Mouse (Mus musculus): Measurements from ENCODE around the gene Padi4. TPM values are rescaled to one million over a fixed set of nuclear protein-coding genes. Genes with fewer than 3 reads are reported as not detected.

Padi4 gene
- polyA plus RNA-seq, 1 experiment, result 0.02 TPM

- H3K4me3 ChIP-seq (ENCODE audit: insufficient read depth, poor library complexity, severe bottlenecking), result no peak overlapping the region
- H3K79me3 ChIP-seq (ENCODE audit: low read depth), result no peaks in the 10 kb centered on the region
- no peaks in the 10 kb centered on the region for H3K36me3 ChIP-seq (ENCODE audit: control insufficient read depth, insufficient read depth)
- no peaks in the 10 kb centered on the region for H3K79me2 ChIP-seq (ENCODE audit: control insufficient read depth, insufficient read depth)
- peaks cover 9% of the 10 kb centered on the region for H3K27me3 ChIP-seq (ENCODE audit: control insufficient read depth, insufficient read depth, insufficient read length)
- TF ChIP-seq MAX (IDR thresholded peaks at IDR 0.05) (no peak), USF1 (IDR thresholded peaks at IDR 0.05; ENCODE audit: low read depth) (no peak), MYOG (IDR thresholded peaks at IDR 0.05; ENCODE audit: control insufficient read depth, extremely low read depth, insufficient read length) (no peak), MYOD1 (IDR thresholded peaks at IDR 0.05; ENCODE audit: control insufficient read depth, insufficient read length, low read depth) (no peak), CTCF (IDR thresholded peaks at IDR 0.05; ENCODE audit: control insufficient read depth, insufficient read depth, insufficient read length) (peak; percentile 83), FOSL1 (IDR thresholded peaks at IDR 0.05; ENCODE audit: insufficient read depth, low read length, poor library complexity, severe bottlenecking) (no peak), CEBPB (IDR thresholded peaks at IDR 0.05; ENCODE audit: low read depth) (no peak)
- no peak overlapping the region for H3ac ChIP-seq (ENCODE audit: control insufficient read depth, insufficient read length, low read depth)
Measured at GRCm38 (mm10) chr4:140744654-140745053, 29.4 kb downstream of the Padi4 start.

GRCm38 (mm10) chr4:140743086-140743485, 30.9 kb downstream of the Padi4 start:
- Histone ChIP-seq H3K36me3 (ENCODE audit: control insufficient read depth, insufficient read depth) (no peaks in the 10 kb centered on the region), H3K27me3 (ENCODE audit: control insufficient read depth, insufficient read depth, insufficient read length) (peaks cover 9% of the 10 kb centered on the region), H3K4me3 (ENCODE audit: insufficient read depth, poor library complexity, severe bottlenecking) (no peak overlapping the region), H3ac (ENCODE audit: control insufficient read depth, insufficient read length, low read depth) (no peak overlapping the region), H3K79me2 (ENCODE audit: control insufficient read depth, insufficient read depth) (no peaks in the 10 kb centered on the region), H3K79me3 (ENCODE audit: low read depth) (no peaks in the 10 kb centered on the region)
- TF ChIP-seq CEBPB (IDR thresholded peaks at IDR 0.05; ENCODE audit: low read depth) (no peak), MYOD1 (IDR thresholded peaks at IDR 0.05; ENCODE audit: control insufficient read depth, insufficient read length, low read depth) (no peak), MYOG (IDR thresholded peaks at IDR 0.05; ENCODE audit: control insufficient read depth, extremely low read depth, insufficient read length) (no peak), MAX (IDR thresholded peaks at IDR 0.05) (no peak), USF1 (IDR thresholded peaks at IDR 0.05; ENCODE audit: low read depth) (no peak), CTCF (IDR thresholded peaks at IDR 0.05; ENCODE audit: control insufficient read depth, insufficient read depth, insufficient read length) (no peak), FOSL1 (IDR thresholded peaks at IDR 0.05; ENCODE audit: insufficient read depth, low read length, poor library complexity, severe bottlenecking) (no peak)

- Histone ChIP-seq H3K79me2 (ENCODE audit: control insufficient read depth, insufficient read depth) (no peaks in the 10 kb centered on the region), H3K79me3 (ENCODE audit: low read depth) (no peaks in the 10 kb centered on the region), H3ac (ENCODE audit: control insufficient read depth, insufficient read length, low read depth) (no peak within 1 kb of the TSS), H3K27me3 (ENCODE audit: control insufficient read depth, insufficient read depth, insufficient read length) (peaks cover 10% of the 10 kb centered on the region), H3K36me3 (ENCODE audit: control insufficient read depth, insufficient read depth) (no peaks in the 10 kb centered on the region), H3K4me3 (ENCODE audit: insufficient read depth, poor library complexity, severe bottlenecking) (no peak within 1 kb of the TSS)
- TF ChIP-seq MAX (IDR thresholded peaks at IDR 0.05), result no peak
- TF ChIP-seq MYOD1 (IDR thresholded peaks at IDR 0.05; ENCODE audit: control insufficient read depth, insufficient read length, low read depth), result no peak
- TF ChIP-seq FOSL1 (IDR thresholded peaks at IDR 0.05; ENCODE audit: insufficient read depth, low read length, poor library complexity, severe bottlenecking), result no peak
Measured at GRCm38 (mm10) chr4:140742543-140742942, 31.5 kb downstream of the Padi4 start, which contains the start of gene Padi6. Gene Padi6 (minus strand): TSS chr4:140742643.

- Histone ChIP-seq H3K79me3 (ENCODE audit: low read depth) (no peaks in the 10 kb centered on the region), H3K36me3 (ENCODE audit: control insufficient read depth, insufficient read depth) (no peaks in the 10 kb centered on the region), H3K27me3 (ENCODE audit: control insufficient read depth, insufficient read depth, insufficient read length) (peaks cover 12% of the 10 kb centered on the region), H3ac (ENCODE audit: control insufficient read depth, insufficient read length, low read depth) (no peak overlapping the region), H3K79me2 (ENCODE audit: control insufficient read depth, insufficient read depth) (no peaks in the 10 kb centered on the region), H3K4me3 (ENCODE audit: insufficient read depth, poor library complexity, severe bottlenecking) (no peak overlapping the region)
- TF ChIP-seq MYOG (IDR thresholded peaks at IDR 0.05; ENCODE audit: control insufficient read depth, extremely low read depth, insufficient read length), result no peak
- no peak for TF ChIP-seq CTCF (IDR thresholded peaks at IDR 0.05; ENCODE audit: control insufficient read depth, insufficient read depth, insufficient read length)
- TF ChIP-seq CEBPB (IDR thresholded peaks at IDR 0.05; ENCODE audit: low read depth), result no peak
- TF ChIP-seq MAX (IDR thresholded peaks at IDR 0.05), result no peak
- no peak for TF ChIP-seq USF1 (IDR thresholded peaks at IDR 0.05; ENCODE audit: low read depth)
- TF ChIP-seq FOSL1 (IDR thresholded peaks at IDR 0.05; ENCODE audit: insufficient read depth, low read length, poor library complexity, severe bottlenecking), result no peak
- TF ChIP-seq MYOD1 (IDR thresholded peaks at IDR 0.05; ENCODE audit: control insufficient read depth, insufficient read length, low read depth), result no peak
Measured at GRCm38 (mm10) chr4:140741401-140741800, 32.6 kb downstream of the Padi4 start.

GRCm38 (mm10) chr4:140740655-140741054, 33.4 kb downstream of the Padi4 start:
- TF ChIP-seq CEBPB (IDR thresholded peaks at IDR 0.05; ENCODE audit: low read depth) (no peak), MYOD1 (IDR thresholded peaks at IDR 0.05; ENCODE audit: control insufficient read depth, insufficient read length, low read depth) (no peak), USF1 (IDR thresholded peaks at IDR 0.05; ENCODE audit: low read depth) (no peak), CTCF (IDR thresholded peaks at IDR 0.05; ENCODE audit: control insufficient read depth, insufficient read depth, insufficient read length) (no peak), MYOG (IDR thresholded peaks at IDR 0.05; ENCODE audit: control insufficient read depth, extremely low read depth, insufficient read length) (no peak), MAX (IDR thresholded peaks at IDR 0.05) (no peak), FOSL1 (IDR thresholded peaks at IDR 0.05; ENCODE audit: insufficient read depth, low read length, poor library complexity, severe bottlenecking) (no peak)
- no peaks in the 10 kb centered on the region for H3K36me3 ChIP-seq (ENCODE audit: control insufficient read depth, insufficient read depth)
- H3K27me3 ChIP-seq (ENCODE audit: control insufficient read depth, insufficient read depth, insufficient read length), result peaks cover 17% of the 10 kb centered on the region
- H3ac ChIP-seq (ENCODE audit: control insufficient read depth, insufficient read length, low read depth), result no peak overlapping the region
- H3K4me3 ChIP-seq (ENCODE audit: insufficient read depth, poor library complexity, severe bottlenecking), result no peak overlapping the region
- H3K79me3 ChIP-seq (ENCODE audit: low read depth), result no peaks in the 10 kb centered on the region
- H3K79me2 ChIP-seq (ENCODE audit: control insufficient read depth, insufficient read depth), result no peaks in the 10 kb centered on the region

- peaks cover 12% of the 10 kb centered on the region for H3K27me3 ChIP-seq (ENCODE audit: control insufficient read depth, insufficient read depth, insufficient read length)
- no peaks in the 10 kb centered on the region for H3K79me3 ChIP-seq (ENCODE audit: low read depth)
- TF ChIP-seq CTCF (IDR thresholded peaks at IDR 0.05; ENCODE audit: control insufficient read depth, insufficient read depth, insufficient read length) (no peak), MYOG (IDR thresholded peaks at IDR 0.05; ENCODE audit: control insufficient read depth, extremely low read depth, insufficient read length) (no peak), USF1 (IDR thresholded peaks at IDR 0.05; ENCODE audit: low read depth) (no peak), CEBPB (IDR thresholded peaks at IDR 0.05; ENCODE audit: low read depth) (no peak), MYOD1 (IDR thresholded peaks at IDR 0.05; ENCODE audit: control insufficient read depth, insufficient read length, low read depth) (no peak), MAX (IDR thresholded peaks at IDR 0.05) (no peak), FOSL1 (IDR thresholded peaks at IDR 0.05; ENCODE audit: insufficient read depth, low read length, poor library complexity, severe bottlenecking) (no peak)
- no peaks in the 10 kb centered on the region for H3K36me3 ChIP-seq (ENCODE audit: control insufficient read depth, insufficient read depth)
- no peak overlapping the region for H3ac ChIP-seq (ENCODE audit: control insufficient read depth, insufficient read length, low read depth)
- H3K79me2 ChIP-seq (ENCODE audit: control insufficient read depth, insufficient read depth), result no peaks in the 10 kb centered on the region
- H3K4me3 ChIP-seq (ENCODE audit: insufficient read depth, poor library complexity, severe bottlenecking), result no peak overlapping the region
Measured at GRCm38 (mm10) chr4:140732871-140733270, 41.2 kb downstream of the Padi4 start.
